Mouse (Mus musculus) olfactory bulb, adult 2 months (tissue): ENCODE results near the gene Hnf1a.

Source experiments
- CTCF ChIP-seq: fragments of 200-500 bp; IDR thresholded peaks from 2 replicates; pipeline ENCODE4 v1.5.1; 2012; ENCODE audit warnings: low read depth, mild to moderate bottlenecking, low read length, moderate library complexity; ENCODE audit not compliant: insufficient read depth
- POLR2A ChIP-seq: fragments of 200-500 bp; IDR thresholded peaks from 2 replicates; pipeline ENCODE4 v1.6.1; 2012; ENCODE audit warnings: mild to moderate bottlenecking, low read depth, low read length, moderate library complexity; ENCODE audit not compliant: insufficient read depth

GRCm38 (mm10) chr5:114951279-114951880 is 19.5 kb downstream of the Hnf1a start:
- TF ChIP-seq CTCF (no peak), POLR2A (no peak)
